Mouse (Mus musculus) 416B (cell line): ENCODE measurements around the gene Mef2b.
"Not testable (repeated sequence)": the region's sequence is repeated elsewhere in the genome, so short reads cannot be mapped to it uniquely, and the experiment has no call there.

Source experiments
- DNase-seq: peaks from one replicate; pipeline ENCODE4 v3.0.0; 2011; ENCODE audit warnings: low read depth

Mef2b gene

GRCm38 (mm10) chr8:70181212-70181902 lies 41.8 kb downstream of the Mef2b start:
- DNase-seq: no peak

- no peak for DNase-seq
These were observed 42.4 kb downstream of the Mef2b start for GRCm38 (mm10) chr8:70181903-70182252.

GRCm38 (mm10) chr8:70183194-70183593 lies 43.7 kb downstream of the Mef2b start:
- no peak for DNase-seq

- DNase-seq: no peak
These were observed 49.2 kb downstream of the Mef2b start for GRCm38 (mm10) chr8:70188707-70189106.

- DNase-seq: no peak
These were observed 53.7 kb downstream of the Mef2b start for GRCm38 (mm10) chr8:70193238-70193637.

- DNase-seq: no peak
These were observed 54.7 kb downstream of the Mef2b start for GRCm38 (mm10) chr8:70194191-70194590.

- peak; percentile 52 for DNase-seq
These were observed 56.3 kb downstream of the Mef2b start for GRCm38 (mm10) chr8:70195762-70196161.

GRCm38 (mm10) chr8:70197603-70198002 lies 58.1 kb downstream of the Mef2b start:
- no peak for DNase-seq

- peak; percentile 62 for DNase-seq
These were observed 60.7 kb downstream of the Mef2b start for GRCm38 (mm10) chr8:70200098-70200681.

- peak; percentile 31 for DNase-seq
These were observed 61.9 kb downstream of the Mef2b start for GRCm38 (mm10) chr8:70201417-70201816.

GRCm38 (mm10) chr8:70203072-70203471 lies 63.6 kb downstream of the Mef2b start:
- no peak for DNase-seq

GRCm38 (mm10) chr8:70204757-70205156 lies 65.2 kb downstream of the Mef2b start:
- DNase-seq: no peak

GRCm38 (mm10) chr8:70208130-70208529 lies 68.6 kb downstream of the Mef2b start:
- no peak for DNase-seq

- DNase-seq: no peak
These were observed 71.0 kb downstream of the Mef2b start for GRCm38 (mm10) chr8:70210538-70210937.

- no peak for DNase-seq
These were observed 71.8 kb downstream of the Mef2b start for GRCm38 (mm10) chr8:70211275-70211674.

GRCm38 (mm10) chr8:70211726-70212111 lies 72.2 kb downstream of the Mef2b start:
- peak; percentile 35 for DNase-seq

- DNase-seq: peak; percentile 100
These were observed 72.9 kb downstream of the Mef2b start, which contains the start of gene Slc25a42 for GRCm38 (mm10) chr8:70212112-70213055. TSS of gene Slc25a42 (minus strand) at chr8:70212305.

GRCm38 (mm10) chr8:70214411-70214810 lies 74.9 kb downstream of the Mef2b start:
- DNase-seq: peak; percentile 70

- DNase-seq: no peak
These were observed 75.6 kb downstream of the Mef2b start for GRCm38 (mm10) chr8:70215092-70215491.

GRCm38 (mm10) chr8:70216161-70216560 lies 76.7 kb downstream of the Mef2b start:
- not testable (repeated sequence) for DNase-seq

GRCm38 (mm10) chr8:70216566-70216965 lies 77.1 kb downstream of the Mef2b start:
- no peak for DNase-seq
